Mouse (Mus musculus): ENCODE data around the gene Unc79. TPM values are rescaled to one million over a fixed set of nuclear protein-coding genes. Genes with fewer than 3 reads are reported as not detected.

Unc79 gene
- total and polyA plus RNA-seq, 2 experiments from 2014 or later, result 6.7 to 39.5 TPM

GRCm38 (mm10) chr12:103008491-103008890 is 59.8 kb downstream of the Unc79 start:
- WGBS, result 45% methylated on average over 4 of the region's 4 CpGs
- no peaks in the 10 kb centered on the region for H3K9me3 ChIP-seq (ENCODE audit: low read length)
- H3K4me1 ChIP-seq (ENCODE audit: insufficient read depth, low read length), result no peaks in the 10 kb centered on the region
- no peak overlapping the region for H3K9ac ChIP-seq (replicated peaks; ENCODE audit: low read length, poor library complexity, severe bottlenecking)
- DNase-seq (ENCODE audit: low spot score), result peak; percentile 76
- no peak for ATAC-seq (ENCODE audit: low FRiP score)
- no peak overlapping the region for H3K27ac ChIP-seq (ENCODE audit: low read depth, low read length)
- no peaks in the 10 kb centered on the region for H3K27me3 ChIP-seq (ENCODE audit: insufficient read depth, low read length)
- no peak overlapping the region for H3K4me2 ChIP-seq (ENCODE audit: low read depth, low read length, poor library complexity, severe bottlenecking)
- no peak for TF ChIP-seq CTCF (IDR thresholded peaks at IDR 0.05)
- H3K36me3 ChIP-seq (ENCODE audit: insufficient read depth, low read length), result peaks cover 10% of the 10 kb centered on the region
- H3K4me3 ChIP-seq (ENCODE audit: low read depth, low read length), result no peak overlapping the region

- no peak for TF ChIP-seq CTCF (IDR thresholded peaks at IDR 0.05)
These were observed 69.5 kb downstream of the Unc79 start for GRCm38 (mm10) chr12:103018161-103018560.

DNA sequence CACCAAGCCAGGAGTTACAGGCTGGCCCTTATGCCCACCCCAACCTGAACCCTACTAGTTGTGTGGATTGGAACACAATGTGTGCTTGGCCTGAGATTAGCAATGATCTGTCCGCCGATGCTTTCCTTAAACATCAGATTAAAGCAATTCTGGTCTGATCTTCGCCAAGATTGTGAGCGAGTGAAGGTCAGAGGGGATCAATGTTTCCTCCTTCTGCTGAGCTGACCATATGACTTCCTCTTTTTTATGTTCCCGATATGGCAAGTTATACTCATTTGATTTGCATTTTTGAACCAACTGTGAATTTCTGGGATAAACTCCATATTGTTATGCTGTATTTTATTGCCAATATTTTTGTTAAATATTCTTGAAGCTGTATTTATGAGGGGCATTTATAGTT is 88.0 kb downstream of the Unc79 start:
- Histone ChIP-seq H3K27ac (ENCODE audit: low read depth, low read length) (no peak overlapping the region), H3K27me3 (ENCODE audit: insufficient read depth, low read length) (no peaks in the 10 kb centered on the region), H3K36me3 (ENCODE audit: insufficient read depth, low read length) (no peaks in the 10 kb centered on the region), H3K9me3 (ENCODE audit: low read length) (no peaks in the 10 kb centered on the region), H3K4me2 (ENCODE audit: low read depth, low read length, poor library complexity, severe bottlenecking) (no peak overlapping the region), H3K4me3 (ENCODE audit: low read depth, low read length) (no peak overlapping the region), H3K4me1 (ENCODE audit: insufficient read depth, low read length) (no peaks in the 10 kb centered on the region), H3K9ac (replicated peaks; ENCODE audit: low read length, poor library complexity, severe bottlenecking) (no peak overlapping the region)
- ATAC-seq (ENCODE audit: low FRiP score) (no peak), DNase-seq (ENCODE audit: low spot score) (no peak)
- TF ChIP-seq CTCF (IDR thresholded peaks at IDR 0.05), result no peak
- WGBS, result 87% methylated on average over 5 of the region's 5 CpGs

More at GRCm38 (mm10) chr12:103018161-103018560, 69.5 kb downstream of the Unc79 start:
- Histone ChIP-seq H3K36me3 (ENCODE audit: insufficient read depth, low read length) (peaks cover 8% of the 10 kb centered on the region), H3K4me2 (ENCODE audit: low read depth, low read length, poor library complexity, severe bottlenecking) (no peak overlapping the region), H3K4me1 (ENCODE audit: insufficient read depth, low read length) (no peaks in the 10 kb centered on the region), H3K27ac (ENCODE audit: low read depth, low read length) (no peak overlapping the region), H3K27me3 (ENCODE audit: insufficient read depth, low read length) (no peaks in the 10 kb centered on the region), H3K9me3 (ENCODE audit: low read length) (no peaks in the 10 kb centered on the region), H3K9ac (replicated peaks; ENCODE audit: low read length, poor library complexity, severe bottlenecking) (no peak overlapping the region), H3K4me3 (ENCODE audit: low read depth, low read length) (no peak overlapping the region)
- 96% methylated on average over 12 of the region's 12 CpGs for WGBS
- ATAC-seq (ENCODE audit: low FRiP score) (no peak), DNase-seq (ENCODE audit: low spot score) (no peak)

- no peak for TF ChIP-seq CTCF (IDR thresholded peaks at IDR 0.05)
- H3K4me2 ChIP-seq (ENCODE audit: low read depth, low read length, poor library complexity, severe bottlenecking), result no peak overlapping the region
- H3K36me3 ChIP-seq (ENCODE audit: insufficient read depth, low read length), result 0 out of 2 replicates have a peak, but pooled peaks cover 7% of the 10 kb centered on the region
- H3K9ac ChIP-seq (replicated peaks; ENCODE audit: low read length, poor library complexity, severe bottlenecking), result no peak overlapping the region
- no peaks in the 10 kb centered on the region for H3K27me3 ChIP-seq (ENCODE audit: insufficient read depth, low read length)
- no peak for DNase-seq (ENCODE audit: low spot score)
- no peak overlapping the region for H3K27ac ChIP-seq (ENCODE audit: low read depth, low read length)
- H3K9me3 ChIP-seq (ENCODE audit: low read length), result no peaks in the 10 kb centered on the region
- H3K4me3 ChIP-seq (ENCODE audit: low read depth, low read length), result no peak overlapping the region
- no peaks in the 10 kb centered on the region for H3K4me1 ChIP-seq (ENCODE audit: insufficient read depth, low read length)
- 82% methylated on average over 10 of the region's 10 CpGs for WGBS
- no peak for ATAC-seq (ENCODE audit: low FRiP score)
These were observed 90.7 kb downstream of the Unc79 start for GRCm38 (mm10) chr12:103039332-103039731.

DNA sequence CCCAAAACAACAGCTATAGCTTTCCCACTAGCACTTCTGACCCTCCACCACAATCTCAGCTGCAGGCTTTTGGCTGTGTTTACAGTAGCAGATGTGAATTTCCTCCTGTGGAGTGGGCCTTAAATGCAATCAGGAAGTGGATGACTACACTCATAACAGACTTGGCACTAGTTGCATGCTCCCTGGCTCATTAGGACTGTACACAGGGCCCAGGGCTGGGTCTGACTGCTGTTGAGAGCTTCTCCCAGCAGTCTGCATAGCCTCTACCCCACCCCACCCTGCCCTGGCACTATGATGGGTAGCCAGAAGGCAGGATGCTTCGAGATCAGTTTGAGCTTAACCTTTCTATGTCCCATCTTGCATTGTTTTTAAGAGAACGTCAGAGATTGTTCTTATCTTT is 91.5 kb downstream of the Unc79 start:
- no peak overlapping the region for H3K4me2 ChIP-seq (ENCODE audit: low read depth, low read length, poor library complexity, severe bottlenecking)
- H3K36me3 ChIP-seq (ENCODE audit: insufficient read depth, low read length), result 0 out of 2 replicates have a peak, but pooled peaks cover 7% of the 10 kb centered on the region
- H3K9me3 ChIP-seq (ENCODE audit: low read length), result no peaks in the 10 kb centered on the region
- no peak for TF ChIP-seq CTCF (IDR thresholded peaks at IDR 0.05)
- H3K27ac ChIP-seq (ENCODE audit: low read depth, low read length), result no peak overlapping the region
- H3K27me3 ChIP-seq (ENCODE audit: insufficient read depth, low read length), result no peaks in the 10 kb centered on the region
- DNase-seq (ENCODE audit: low spot score) (peak; percentile 69), ATAC-seq (ENCODE audit: low FRiP score) (no peak)
- 72% methylated on average over 2 of the region's 2 CpGs for WGBS
- H3K4me1 ChIP-seq (ENCODE audit: insufficient read depth, low read length), result no peaks in the 10 kb centered on the region
- no peak overlapping the region for H3K9ac ChIP-seq (replicated peaks; ENCODE audit: low read length, poor library complexity, severe bottlenecking)
- H3K4me3 ChIP-seq (ENCODE audit: low read depth, low read length), result no peak overlapping the region

DNA sequence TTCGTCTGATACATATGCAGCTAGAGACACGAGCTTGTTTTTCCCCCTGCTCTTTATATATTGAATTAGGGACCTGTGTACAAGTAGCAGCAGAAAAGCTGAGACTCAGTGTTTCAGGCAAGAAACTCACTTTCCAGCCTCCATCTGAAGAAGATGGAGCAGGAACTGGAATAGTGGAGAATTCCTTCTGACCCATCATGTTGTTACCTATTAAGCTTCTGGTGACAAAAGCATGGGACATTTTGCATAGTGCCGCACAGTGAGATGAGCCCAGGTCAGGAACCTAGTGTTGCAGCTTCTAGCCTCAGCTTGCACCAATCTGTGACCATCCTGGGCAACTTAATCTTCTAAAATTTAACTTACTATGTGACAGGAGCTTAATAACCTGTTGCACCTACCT is 92.7 kb downstream of the Unc79 start:
- Histone ChIP-seq H3K36me3 (ENCODE audit: insufficient read depth, low read length) (0 out of 2 replicates have a peak, but pooled peaks cover 7% of the 10 kb centered on the region), H3K9me3 (ENCODE audit: low read length) (no peaks in the 10 kb centered on the region), H3K27me3 (ENCODE audit: insufficient read depth, low read length) (no peaks in the 10 kb centered on the region), H3K4me1 (ENCODE audit: insufficient read depth, low read length) (no peaks in the 10 kb centered on the region), H3K9ac (replicated peaks; ENCODE audit: low read length, poor library complexity, severe bottlenecking) (no peak overlapping the region), H3K4me3 (ENCODE audit: low read depth, low read length) (no peak overlapping the region), H3K4me2 (ENCODE audit: low read depth, low read length, poor library complexity, severe bottlenecking) (no peak overlapping the region), H3K27ac (ENCODE audit: low read depth, low read length) (no peak overlapping the region)
- WGBS, result 92% methylated on average over 3 of the region's 3 CpGs
- DNase-seq (ENCODE audit: low spot score), result no peak
- no peak for TF ChIP-seq CTCF (IDR thresholded peaks at IDR 0.05)
- no peak for ATAC-seq (ENCODE audit: low FRiP score)
